Mouse (Mus musculus) olfactory bulb, adult 2 months (tissue): Measurements from ENCODE around the gene Tsga10ip.

Experiments used
- CTCF ChIP-seq: fragments of 200-500 bp; IDR thresholded peaks from 2 replicates; pipeline ENCODE4 v1.5.1; 2012; ENCODE audit warnings: low read depth, mild to moderate bottlenecking, low read length, moderate library complexity; ENCODE audit not compliant: insufficient read depth
- POLR2A ChIP-seq: fragments of 200-500 bp; IDR thresholded peaks from 2 replicates; pipeline ENCODE4 v1.6.1; 2012; ENCODE audit warnings: mild to moderate bottlenecking, low read depth, low read length, moderate library complexity; ENCODE audit not compliant: insufficient read depth

DNA sequence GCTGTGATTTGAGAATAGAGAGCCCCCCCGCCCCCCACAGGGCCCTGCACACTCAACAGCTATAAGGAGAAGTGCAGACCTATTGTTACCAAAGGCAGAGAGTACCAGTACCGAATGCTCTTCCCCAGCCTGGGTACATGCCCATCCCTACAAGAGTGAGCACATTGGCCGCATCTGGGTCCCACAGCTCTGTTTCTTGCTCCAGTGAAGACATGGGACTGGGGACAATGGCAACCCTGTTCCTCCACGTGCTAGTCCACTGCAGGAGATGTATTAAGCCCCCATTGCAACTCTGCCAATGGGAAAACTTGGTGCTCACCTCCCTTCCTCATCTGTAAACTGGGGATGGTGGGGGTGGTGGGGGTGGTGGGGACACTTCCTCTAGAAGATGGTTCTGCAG is 11.5 kb upstream of the Tsga10ip start:
- TF ChIP-seq CTCF (no peak), POLR2A (no peak)
